Mouse (Mus musculus) testis, adult 2 months (tissue): Measurements from ENCODE around the gene Tstd1. TPM values are rescaled to one million over a fixed set of nuclear protein-coding genes. Genes with fewer than 3 reads are reported as not detected.

ENCODE experiments used
- H3K27ac ChIP-seq: fragments of 200-500 bp; 2 replicates; pipeline ENCODE4 v1.5.1; 2012; ENCODE audit warnings: low read depth, low read length; ENCODE audit not compliant: control insufficient read depth, insufficient read depth
- H3K27me3 ChIP-seq: fragments of 200-500 bp; 2 replicates; pipeline ENCODE4 v1.6.1; 2012; ENCODE audit warnings: mild to moderate bottlenecking, low read length, moderate library complexity; ENCODE audit not compliant: control insufficient read depth, insufficient read depth
- H3K36me3 ChIP-seq: fragments of 200-500 bp; 2 replicates; pipeline ENCODE4 v1.6.1; 2012; ENCODE audit warnings: mild to moderate bottlenecking, low read length; ENCODE audit not compliant: control insufficient read depth, insufficient read depth
- H3K4me1 ChIP-seq: fragments of 200-500 bp; 2 replicates; pipeline ENCODE4 v1.6.1; 2012; ENCODE audit warnings: low read length; ENCODE audit not compliant: control insufficient read depth, insufficient read depth
- H3K4me3 ChIP-seq: fragments of 200-500 bp; 2 replicates; pipeline ENCODE4 v1.5.1; 2012; ENCODE audit warnings: low read depth, mild to moderate bottlenecking, low read length, moderate library complexity, mixed read lengths; ENCODE audit not compliant: control insufficient read depth
- CTCF ChIP-seq: fragments of 200-500 bp; IDR thresholded peaks from 2 replicates; pipeline ENCODE4 v1.5.1; 2012; ENCODE audit warnings: low read depth, mild to moderate bottlenecking, inconsistent platforms, low read length, moderate library complexity; ENCODE audit not compliant: control insufficient read depth, insufficient read depth, insufficient replicate concordance
- POLR2A ChIP-seq: fragments of 200-500 bp; IDR thresholded peaks from 2 replicates; pipeline ENCODE4 v1.6.1; 2012; ENCODE audit warnings: low read depth, mild to moderate bottlenecking, inconsistent platforms, low read length, moderate library complexity; ENCODE audit not compliant: control insufficient read depth
- polyA plus RNA-seq: library from polyadenylated mRNA; depleted of rRNA; stranded (reverse); fragments of >200 nt; gene quantifications from 2 replicates; pipeline ENCODE4 v1.2.3, GENCODE M21; 2012

Gene Tstd1
- polyA plus RNA-seq, 1 experiment, result 1.4 TPM

DNA sequence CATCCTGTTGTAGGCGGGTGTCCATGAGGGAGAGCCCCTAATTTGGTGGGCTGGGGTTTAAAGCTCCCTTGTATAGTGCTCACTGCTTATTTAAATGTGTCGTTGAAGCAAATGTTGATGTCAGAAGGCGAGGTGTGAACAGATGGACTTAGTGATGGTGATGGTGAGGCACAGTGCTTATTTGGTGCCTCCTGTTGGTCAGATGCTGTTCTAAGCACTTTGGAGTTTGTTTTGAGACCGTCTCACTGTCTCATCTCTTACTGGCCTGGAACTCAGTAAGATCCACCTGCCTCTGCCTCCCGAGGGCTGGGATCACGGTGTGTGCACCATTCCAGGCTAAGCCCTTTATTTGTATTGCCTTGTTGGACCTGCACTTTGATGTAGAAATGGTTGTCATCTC is 36.3 kb downstream of the Tstd1 start:
- Histone ChIP-seq H3K4me1 (no peaks in the 10 kb centered on the region), H3K27ac (no peak overlapping the region), H3K27me3 (no peaks in the 10 kb centered on the region), H3K36me3 (no peaks in the 10 kb centered on the region), H3K4me3 (no peak overlapping the region)
- no peak for TF ChIP-seq CTCF
- TF ChIP-seq POLR2A, result no peak

DNA sequence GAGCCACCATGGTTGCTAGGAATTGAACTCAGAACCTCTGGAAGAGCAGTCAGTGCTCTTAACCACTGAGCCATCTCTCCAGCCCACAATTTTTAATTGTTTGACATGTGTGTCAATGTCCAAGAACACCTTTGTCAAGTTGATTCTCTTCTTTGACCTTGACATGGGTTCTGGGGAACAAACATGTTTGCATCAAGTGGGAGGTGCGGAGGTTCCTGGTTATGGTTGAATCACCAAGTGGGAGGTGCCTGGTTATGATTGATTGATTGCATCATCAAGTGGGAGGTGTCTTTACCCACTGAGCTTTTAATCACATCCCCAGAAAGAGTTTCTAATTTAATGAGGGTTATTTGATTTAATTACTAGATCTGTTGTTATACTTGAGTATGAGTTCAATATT is 38.9 kb downstream of the Tstd1 start:
- Histone ChIP-seq H3K36me3 (no peaks in the 10 kb centered on the region), H3K27me3 (no peaks in the 10 kb centered on the region)
- no peak for TF ChIP-seq POLR2A
- TF ChIP-seq CTCF, result no peak

DNA sequence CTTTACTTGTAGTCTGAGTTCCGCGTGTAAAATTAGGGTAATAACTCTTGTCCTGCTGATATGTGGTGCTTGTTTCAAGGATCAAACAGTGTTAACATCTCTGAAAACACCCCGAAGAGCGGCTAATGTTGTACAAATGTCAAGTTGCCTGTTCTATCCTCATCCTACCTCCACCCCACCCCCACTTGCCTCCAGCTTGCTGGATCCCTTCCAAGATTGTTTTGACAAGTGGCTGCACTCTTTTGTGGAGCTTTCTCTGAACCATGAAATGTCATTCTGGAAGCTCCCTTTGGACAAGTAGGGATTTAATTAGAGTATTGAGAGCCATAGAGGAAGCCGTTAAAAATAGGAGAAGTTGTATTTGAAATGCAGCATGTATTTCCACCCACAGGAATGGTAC is 41.1 kb downstream of the Tstd1 start:
- Histone ChIP-seq H3K27me3 (no peaks in the 10 kb centered on the region), H3K27ac (no peak overlapping the region), H3K36me3 (no peaks in the 10 kb centered on the region), H3K4me3 (no peak overlapping the region), H3K4me1 (no peaks in the 10 kb centered on the region)
- TF ChIP-seq POLR2A, result no peak

More for the DNA sequence above, 38.9 kb downstream of the Tstd1 start:
- no peak overlapping the region for H3K27ac ChIP-seq
- H3K4me3 ChIP-seq, result no peak overlapping the region
- H3K4me1 ChIP-seq, result no peaks in the 10 kb centered on the region

DNA sequence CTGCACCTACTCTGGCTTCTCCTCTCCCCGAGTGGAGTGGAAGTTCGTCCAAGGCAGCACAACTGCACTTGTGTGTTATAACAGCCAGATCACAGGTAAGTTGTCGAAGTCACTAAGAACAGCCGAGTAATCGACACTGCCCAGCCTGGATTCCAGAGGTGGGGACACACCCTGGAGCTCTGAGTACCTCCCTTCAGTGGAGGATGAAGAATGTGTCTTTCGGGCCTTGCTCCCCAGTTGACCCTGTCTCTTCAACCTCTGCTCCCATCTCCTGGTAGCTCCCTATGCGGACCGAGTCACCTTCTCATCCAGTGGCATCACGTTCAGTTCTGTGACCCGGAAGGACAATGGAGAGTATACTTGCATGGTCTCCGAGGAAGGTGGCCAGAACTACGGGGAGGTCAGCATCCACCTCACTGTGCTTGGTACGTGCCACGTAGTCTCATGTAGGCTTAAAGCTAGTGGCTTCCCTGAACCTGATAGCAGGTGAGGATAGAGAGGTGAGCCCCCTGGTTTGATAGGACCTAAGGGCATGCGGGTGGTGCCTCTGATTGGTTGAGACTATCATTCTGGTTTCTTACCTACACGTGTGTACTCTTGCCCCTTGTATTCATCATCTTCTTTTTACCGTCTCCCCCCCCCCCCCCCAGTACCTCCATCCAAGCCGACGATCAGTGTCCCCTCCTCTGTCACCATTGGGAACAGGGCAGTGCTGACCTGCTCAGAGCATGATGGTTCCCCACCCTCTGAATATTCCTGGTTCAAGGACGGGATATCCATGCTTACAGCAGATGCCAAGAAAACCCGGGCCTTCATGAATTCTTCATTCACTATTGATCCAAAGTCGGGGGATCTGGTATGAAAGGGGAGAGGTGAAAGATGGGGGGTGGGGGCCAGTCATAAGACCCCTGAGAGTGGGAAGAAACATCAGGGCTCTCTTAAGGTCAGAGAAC is 42.2 kb downstream of the Tstd1 start:
- Histone ChIP-seq H3K27ac (no peak overlapping the region), H3K4me3 (no peak overlapping the region), H3K4me1 (no peaks in the 10 kb centered on the region), H3K27me3 (no peaks in the 10 kb centered on the region), H3K36me3 (no peaks in the 10 kb centered on the region)
- TF ChIP-seq POLR2A (no peak), CTCF (no peak)

DNA sequence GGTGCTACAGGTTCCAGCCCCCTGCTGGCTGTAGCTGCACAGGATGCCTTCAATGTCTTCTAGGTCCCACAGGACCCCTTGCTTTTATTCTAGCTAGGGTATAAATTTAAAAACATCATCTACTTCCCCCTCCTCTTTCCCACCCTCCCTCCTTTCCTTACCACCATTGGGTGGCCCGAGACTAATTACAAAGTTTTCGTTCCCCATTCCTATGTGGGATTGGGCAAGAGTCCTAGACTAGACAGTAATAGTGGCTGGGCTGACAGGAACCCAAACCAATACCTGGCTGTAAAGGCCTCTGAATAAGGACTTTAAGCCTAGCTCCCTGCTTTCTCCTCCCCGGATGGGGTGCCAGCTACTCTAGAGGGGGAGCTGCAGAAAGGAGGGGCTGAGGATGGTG is 44.5 kb downstream of the Tstd1 start:
- Histone ChIP-seq H3K27ac (no peak overlapping the region), H3K4me1 (no peaks in the 10 kb centered on the region), H3K27me3 (no peaks in the 10 kb centered on the region), H3K4me3 (no peak overlapping the region), H3K36me3 (no peaks in the 10 kb centered on the region)
- TF ChIP-seq POLR2A (no peak), CTCF (no peak)

DNA sequence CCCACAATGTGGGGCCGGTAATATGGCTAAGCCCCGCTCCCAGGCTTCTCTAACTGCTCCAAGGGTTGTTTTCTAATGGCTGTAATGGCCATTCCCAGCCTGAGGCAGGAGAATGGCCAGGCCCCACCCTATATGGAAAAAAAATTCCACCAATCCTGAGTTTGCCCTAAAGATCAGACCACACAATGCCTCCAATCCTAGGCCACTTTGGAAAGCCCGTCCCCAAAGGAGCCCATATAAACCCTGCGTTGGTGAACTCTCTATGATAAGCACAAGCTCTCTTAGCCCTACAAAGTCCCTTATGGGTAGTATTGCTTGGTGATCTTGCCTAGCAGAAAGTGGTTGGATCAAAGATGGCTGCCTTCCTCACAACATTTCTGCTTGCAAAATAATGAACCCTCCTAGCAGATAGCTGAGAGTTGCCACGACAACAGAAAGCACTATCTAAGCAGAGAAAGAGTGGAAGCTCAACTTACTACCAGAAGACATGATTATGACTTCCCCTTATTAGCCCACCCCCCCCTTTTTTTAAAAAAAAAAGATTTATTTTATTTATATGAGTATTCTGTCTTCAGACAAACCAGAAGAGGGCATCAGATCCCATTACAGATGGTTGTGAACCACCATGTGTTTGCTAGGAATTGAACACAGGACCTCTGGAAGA is 47.2 kb downstream of the Tstd1 start:
- no peak overlapping the region for H3K4me3 ChIP-seq
- no peaks in the 10 kb centered on the region for H3K27me3 ChIP-seq
- H3K4me1 ChIP-seq, result no peaks in the 10 kb centered on the region
- TF ChIP-seq CTCF (no peak), POLR2A (no peak)
- no peaks in the 10 kb centered on the region for H3K36me3 ChIP-seq
- no peak overlapping the region for H3K27ac ChIP-seq

DNA sequence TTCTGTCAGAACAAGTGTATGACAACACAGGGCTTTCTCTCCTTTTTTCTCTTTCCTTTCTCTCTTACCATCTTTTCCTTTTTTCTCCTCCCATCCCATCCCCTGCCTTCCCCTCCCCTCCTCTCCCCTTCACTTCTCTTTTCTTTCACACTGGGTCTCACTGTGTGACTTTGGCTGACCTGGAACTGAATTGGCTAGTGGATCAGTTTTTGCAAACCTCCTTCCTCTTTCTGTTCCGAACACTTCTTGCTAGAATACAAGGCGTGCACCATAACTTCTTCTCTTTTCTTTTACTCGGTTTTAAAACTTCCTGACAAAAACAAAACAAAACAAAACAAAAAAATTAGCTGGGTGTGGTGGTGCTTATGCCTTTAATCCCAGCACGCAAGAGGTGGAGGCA is 47.9 kb downstream of the Tstd1 start:
- Histone ChIP-seq H3K4me3 (no peak overlapping the region), H3K4me1 (no peaks in the 10 kb centered on the region), H3K27me3 (no peaks in the 10 kb centered on the region), H3K36me3 (no peaks in the 10 kb centered on the region), H3K27ac (no peak overlapping the region)
- no peak for TF ChIP-seq CTCF
- no peak for TF ChIP-seq POLR2A
